Mouse (Mus musculus): ENCODE data around the gene Slit1. TPM values are rescaled to one million over a fixed set of nuclear protein-coding genes. Genes with fewer than 3 reads are reported as not detected.

The Slit1 gene
- 0.21 and 0.30 TPM in 2 replicates for total RNA-seq (2012; rRNA removed)
- total RNA-seq (2014; rRNA removed) = 0.05 TPM in 1 of 2 replicates, not detected in the other
- polyA plus RNA-seq (2012; ENCODE audit: insufficient read length, low read depth) = 0.16 TPM in 1 of 2 replicates, not detected in the other

GRCm38 (mm10) chr19:41743396-41743795, at the start of gene Slit1:
Gene Slit1, minus strand, starts transcription at chr19:41743665.
- Histone ChIP-seq H3K4me1 (ENCODE audit: control insufficient read depth in 1 of 2, insufficient read depth in 2 of 2) (no peaks in the 10 kb centered on the region), H3K27ac (ENCODE audit: insufficient read depth, low read depth) (no peak within 1 kb of the TSS), H3K36me3 (replicated peaks in 1 of 2; ENCODE audit: control insufficient read depth in 1 of 2, insufficient read depth in 1 of 2, low read length in 1 of 2) (no peaks in the 10 kb centered on the region), H3K79me2 (replicated peaks; ENCODE audit: control insufficient read depth, extremely low read depth, insufficient read depth, poor library complexity, severe bottlenecking) (no peaks in the 10 kb centered on the region), H3K4me3 (replicated peaks in 1 of 3; ENCODE audit: low read depth in 2 of 3, low read length in 2 of 3, poor library complexity in 1 of 3) (no peak within 1 kb of the TSS), H3K9ac (ENCODE audit: insufficient read depth, low read depth) (no peak within 1 kb of the TSS), H3K4me2 (ENCODE audit: insufficient read depth, low read depth, poor library complexity, severe bottlenecking) (no peak within 1 kb of the TSS), H3K27me3 (replicated peaks) (peaks cover 69% of the 10 kb centered on the region), H3K9me3 (replicated peaks; ENCODE audit: low read length) (peaks cover 6% of the 10 kb centered on the region)
- no peak for DNase-seq (ENCODE audit: extremely low read depth)
- in situ Hi-C loops (cut with MboI; ENCODE audit: low pct_ligation_motif_present, low pct_unique_long_range_greater_than_20kb, low sequenced_read_pairs) = no loop called here
- no peak for TF ChIP-seq MYC (IDR thresholded peaks at IDR 0.05; ENCODE audit: low read depth, low read length)
- no peak for TF ChIP-seq BHLHE40 (IDR thresholded peaks at IDR 0.05; ENCODE audit: low read depth, low read length)
- TF ChIP-seq CTCF (conservative IDR thresholded peaks at IDR 0.05 in 1 of 2, IDR thresholded peaks at IDR 0.05 in 1 of 2; ENCODE audit: low read depth in 2 of 2, low read length in 2 of 2) = no peak
- TF ChIP-seq MEF2A (IDR thresholded peaks at IDR 0.05; ENCODE audit: borderline replicate concordance, low read depth, low read length) = no peak
- no peak for TF ChIP-seq MAZ (IDR thresholded peaks at IDR 0.05; ENCODE audit: low read depth, low read length)
- dilution Hi-C loops (cut with MboI; ENCODE audit: extremely low pct_ligation_motif_present, extremely low pct_unique_long_range_greater_than_20kb, low sequenced_read_pairs) = no loop called here

GRCm38 (mm10) chr19:41792934-41793486, 49.5 kb upstream of the Slit1 start:
- H3K4me3 ChIP-seq (replicated peaks in 1 of 3; ENCODE audit: low read depth in 2 of 3, low read length in 2 of 3, poor library complexity in 1 of 3) = no peak overlapping the region
- H3K9ac ChIP-seq (ENCODE audit: insufficient read depth, low read depth) = no peak overlapping the region
- no peak overlapping the region for H3K27ac ChIP-seq (ENCODE audit: insufficient read depth, low read depth)
- in situ Hi-C loops (cut with MboI; ENCODE audit: low pct_ligation_motif_present, low pct_unique_long_range_greater_than_20kb, low sequenced_read_pairs) = no loop called here
- dilution Hi-C loops (cut with MboI; ENCODE audit: extremely low pct_ligation_motif_present, extremely low pct_unique_long_range_greater_than_20kb, low sequenced_read_pairs) = no loop called here
- H3K4me1 ChIP-seq (ENCODE audit: control insufficient read depth in 1 of 2, insufficient read depth in 2 of 2) = peaks cover 0 to 9% of the 10 kb centered on the region in 2 experiments; a peak in 1 of 4 replicates
- peaks cover 5% of the 10 kb centered on the region; the same call in 1 of the 2 replicates for H3K79me2 ChIP-seq (replicated peaks; ENCODE audit: control insufficient read depth, extremely low read depth, insufficient read depth, poor library complexity, severe bottlenecking)
- TF ChIP-seq TBP (conservative IDR thresholded peaks at IDR 0.05; ENCODE audit: low read depth, low read length) (no peak), RAD21 (IDR thresholded peaks at IDR 0.05; ENCODE audit: low read depth, low read length) (no peak), NELFE (IDR thresholded peaks at IDR 0.05; ENCODE audit: low read depth, low read length) (no peak)
- no peaks in the 10 kb centered on the region for H3K27me3 ChIP-seq (replicated peaks)
- peaks cover 7 to 39% of the 10 kb centered on the region in 2 experiments for H3K36me3 ChIP-seq (replicated peaks in 1 of 2; ENCODE audit: control insufficient read depth in 1 of 2, insufficient read depth in 1 of 2, low read length in 1 of 2)
- no peak for DNase-seq (ENCODE audit: extremely low read depth)
- H3K4me2 ChIP-seq (ENCODE audit: insufficient read depth, low read depth, poor library complexity, severe bottlenecking) = no peak overlapping the region
- no peaks in the 10 kb centered on the region for H3K9me3 ChIP-seq (replicated peaks; ENCODE audit: low read length)

- peaks cover 9 to 43% of the 10 kb centered on the region in 2 experiments for H3K36me3 ChIP-seq (replicated peaks in 1 of 2; ENCODE audit: control insufficient read depth in 1 of 2, insufficient read depth in 1 of 2, low read length in 1 of 2)
- dilution Hi-C loops (cut with MboI; ENCODE audit: extremely low pct_ligation_motif_present, extremely low pct_unique_long_range_greater_than_20kb, low sequenced_read_pairs) = no loop called here
These were observed 47.9 kb upstream of the Slit1 start for GRCm38 (mm10) chr19:41791384-41791783.

More at GRCm38 (mm10) chr19:41791384-41791783, 47.9 kb upstream of the Slit1 start:
- TF ChIP-seq ETS1 (conservative IDR thresholded peaks at IDR 0.05; ENCODE audit: low read depth, low read length) (no peak), UBTF (IDR thresholded peaks at IDR 0.05; ENCODE audit: low read depth, low read length) (no peak), PAX5 (IDR thresholded peaks at IDR 0.05; ENCODE audit: low read length) (no peak), TBP (conservative IDR thresholded peaks at IDR 0.05; ENCODE audit: low read depth, low read length) (no peak), RAD21 (IDR thresholded peaks at IDR 0.05; ENCODE audit: low read depth, low read length) (peak; percentile 30), CTCF (conservative IDR thresholded peaks at IDR 0.05 in 1 of 2, IDR thresholded peaks at IDR 0.05 in 1 of 2; ENCODE audit: low read depth in 2 of 2, low read length in 2 of 2) (peak; percentile 16 to 49; a peak in 2 of 4 replicates), POLR2A (IDR thresholded peaks at IDR 0.05; ENCODE audit: low read depth, low read length) (no peak), USF1 (IDR thresholded peaks at IDR 0.05; ENCODE audit: low read depth, low read length) (no peak), NELFE (IDR thresholded peaks at IDR 0.05; ENCODE audit: low read depth, low read length) (no peak)
- Histone ChIP-seq H3K9ac (ENCODE audit: insufficient read depth, low read depth) (no peak overlapping the region), H3K4me1 (ENCODE audit: control insufficient read depth in 1 of 2, insufficient read depth in 2 of 2) (no peaks in the 10 kb centered on the region), H3K79me2 (replicated peaks; ENCODE audit: control insufficient read depth, extremely low read depth, insufficient read depth, poor library complexity, severe bottlenecking) (peaks cover 3% of the 10 kb centered on the region; the same call in 1 of the 2 replicates), H3K27ac (ENCODE audit: insufficient read depth, low read depth) (no peak overlapping the region), H3K27me3 (replicated peaks) (no peaks in the 10 kb centered on the region), H3K9me3 (replicated peaks; ENCODE audit: low read length) (no peaks in the 10 kb centered on the region), H3K4me2 (ENCODE audit: insufficient read depth, low read depth, poor library complexity, severe bottlenecking) (no peak overlapping the region), H3K4me3 (replicated peaks in 1 of 3; ENCODE audit: low read depth in 2 of 3, low read length in 2 of 3, poor library complexity in 1 of 3) (no peak overlapping the region)
- in situ Hi-C loops (cut with MboI; ENCODE audit: low pct_ligation_motif_present, low pct_unique_long_range_greater_than_20kb, low sequenced_read_pairs) = no loop called here
- no peak for DNase-seq (ENCODE audit: extremely low read depth)

Data from CH12.LX (cell line).